Mouse (Mus musculus) lung, embryonic 14.5 days (tissue): Measurements from ENCODE around the gene Sept3. TPM values are rescaled to one million over a fixed set of nuclear protein-coding genes. Genes with fewer than 3 reads are reported as not detected.

Experiments
- ATAC-seq: fragments of 200-750 bp; cut with Nextera tagmentation; 2 replicates; pipeline ENCODE4 v1.8.0; 2017; ENCODE audit warnings: mild to moderate bottlenecking, moderate TSS enrichment, moderate library complexity; ENCODE audit not compliant: insufficient read depth
- DNase-seq: peaks from one replicate; pipeline ENCODE4 v3.0.0-alpha.2; 2015
- H3K27ac ChIP-seq: fragments of 300-500 bp; sonication (generic); 2 replicates; pipeline ENCODE4 v1.5.1; 2014; ENCODE audit warnings: low read depth, mild to moderate bottlenecking, moderate library complexity
- H3K27me3 ChIP-seq: fragments of 300-500 bp; sonication (generic); 2 replicates; pipeline ENCODE4 v1.6.1; 2014; ENCODE audit warnings: low read length, control low read depth; ENCODE audit not compliant: insufficient read depth
- H3K36me3 ChIP-seq: fragments of 300-500 bp; sonication (generic); 2 replicates; pipeline ENCODE4 v1.6.1; 2014; ENCODE audit warnings: control low read depth; ENCODE audit not compliant: insufficient read depth
- H3K4me1 ChIP-seq: fragments of 300-500 bp; sonication (generic); 2 replicates; pipeline ENCODE4 v1.6.1; 2014; ENCODE audit warnings: antibody characterized with exemption, control low read depth; ENCODE audit not compliant: insufficient read depth
- H3K4me2 ChIP-seq: fragments of 300-500 bp; sonication (generic); 2 replicates; pipeline ENCODE4 v1.6.1; 2014; ENCODE audit warnings: mild to moderate bottlenecking
- H3K4me3 ChIP-seq: fragments of 300-500 bp; sonication (generic); 2 replicates; pipeline ENCODE4 v1.5.1; 2014; ENCODE audit warnings: low read depth, low read length
- H3K9ac ChIP-seq: fragments of 300-500 bp; sonication (generic); 2 replicates; pipeline ENCODE4 v1.6.1; 2014
- H3K9me3 ChIP-seq: fragments of 300-500 bp; sonication (generic); 2 replicates; pipeline ENCODE4 v1.6.1; 2016; ENCODE audit warnings: low read depth, low read length, control low read depth
- CTCF ChIP-seq: IDR thresholded peaks from 2 replicates; pipeline ENCODE4 v1.5.1; 2016; ENCODE audit warnings: antibody characterized with exemption, low read depth
- WGBS: fragments of 180-500 bp; shearing (Covaris S2); extraction: QIAGEN DNeasy Blood & Tissue Kit; methylation state at CpG from one replicate; pipeline ENCODE4 v1.1.7; 2014; 5-methylcytosine and 5-hydroxymethylcytosine counted together
- polyA plus RNA-seq: library from polyadenylated mRNA; unstranded; fragments of >200 nt; fragmentation: Nextera tagmentation; extraction: Ambion mirVana; gene quantifications from 2 replicates; pipeline ENCODE4 v1.2.1, GENCODE M21; 2014

Gene Sept3
- polyA plus RNA-seq, 1 experiment from 2014 or later, result 8.1 TPM

DNA sequence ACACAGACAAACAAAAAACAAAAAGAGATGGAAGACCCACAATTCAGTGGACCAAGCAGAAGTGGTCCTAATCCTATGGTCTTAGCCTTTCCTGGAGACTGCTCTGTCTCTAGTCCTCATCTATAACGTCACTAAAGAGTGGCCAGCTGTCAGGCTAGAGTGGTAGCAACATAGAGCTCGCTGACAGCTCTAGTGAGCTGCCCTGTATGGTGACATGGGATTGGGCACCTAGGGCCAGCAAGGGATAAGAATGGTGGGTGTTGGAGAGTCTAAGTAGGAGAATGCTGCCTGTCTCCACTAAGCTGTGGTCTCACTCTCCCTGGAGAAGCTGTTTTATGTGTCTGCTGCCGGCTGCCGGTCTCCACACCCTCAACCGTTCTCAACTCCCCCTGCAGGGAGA, 18.2 kb downstream of the Sept3 start:
- H3K4me3 ChIP-seq, result no peak overlapping the region
- ATAC-seq, result no peak
- 0 out of 2 replicates have a peak, but pooled peaks cover 5% of the 10 kb centered on the region for H3K4me1 ChIP-seq
- no peak for TF ChIP-seq CTCF
- no peak overlapping the region for H3K27ac ChIP-seq
- no peaks in the 10 kb centered on the region for H3K27me3 ChIP-seq
- H3K36me3 ChIP-seq, result no peaks in the 10 kb centered on the region
- DNase-seq, result no peak
- H3K4me2 ChIP-seq, result peak overlapping the region; percentile 40
- H3K9ac ChIP-seq, result no peak overlapping the region
- no peaks in the 10 kb centered on the region for H3K9me3 ChIP-seq
- WGBS, result 24% methylated on average over 5 of the region's 5 CpGs

- H3K4me3 ChIP-seq, result no peak overlapping the region
Observed at GRCm38 (mm10) chr15:82293271-82293711, 18.6 kb downstream of the Sept3 start.

GRCm38 (mm10) chr15:82294059-82294458, 19.4 kb downstream of the Sept3 start:
- H3K4me3 ChIP-seq, result no peak overlapping the region
- DNase-seq, result peak; percentile 59
- no peak overlapping the region for H3K9ac ChIP-seq
- H3K4me1 ChIP-seq, result 0 out of 2 replicates have a peak, but pooled peaks cover 5% of the 10 kb centered on the region
- WGBS, result 28% methylated on average over 8 of the region's 8 CpGs
- no peaks in the 10 kb centered on the region for H3K27me3 ChIP-seq
- 0 out of 2 replicates have a peak, but pooled peaks have one; percentile 33 for ATAC-seq
- TF ChIP-seq CTCF, result peak; percentile 74
- H3K4me2 ChIP-seq, result no peak overlapping the region
- H3K36me3 ChIP-seq, result no peaks in the 10 kb centered on the region
- no peaks in the 10 kb centered on the region for H3K9me3 ChIP-seq
- H3K27ac ChIP-seq, result no peak overlapping the region

More at GRCm38 (mm10) chr15:82293271-82293711, 18.6 kb downstream of the Sept3 start:
- DNase-seq (peak; percentile 64), ATAC-seq (peak; percentile 70)
- WGBS, result 6% methylated on average over 7 of the region's 7 CpGs
- H3K27me3 ChIP-seq, result no peaks in the 10 kb centered on the region
- peak overlapping the region; percentile 40 for H3K4me2 ChIP-seq
- H3K9ac ChIP-seq, result no peak overlapping the region
- 0 out of 2 replicates have a peak, but pooled peaks cover 5% of the 10 kb centered on the region for H3K4me1 ChIP-seq
- H3K36me3 ChIP-seq, result no peaks in the 10 kb centered on the region
- H3K9me3 ChIP-seq, result no peaks in the 10 kb centered on the region
- H3K27ac ChIP-seq, result no peak overlapping the region
- TF ChIP-seq CTCF, result no peak; the same call in 1 of the 2 replicates

DNA sequence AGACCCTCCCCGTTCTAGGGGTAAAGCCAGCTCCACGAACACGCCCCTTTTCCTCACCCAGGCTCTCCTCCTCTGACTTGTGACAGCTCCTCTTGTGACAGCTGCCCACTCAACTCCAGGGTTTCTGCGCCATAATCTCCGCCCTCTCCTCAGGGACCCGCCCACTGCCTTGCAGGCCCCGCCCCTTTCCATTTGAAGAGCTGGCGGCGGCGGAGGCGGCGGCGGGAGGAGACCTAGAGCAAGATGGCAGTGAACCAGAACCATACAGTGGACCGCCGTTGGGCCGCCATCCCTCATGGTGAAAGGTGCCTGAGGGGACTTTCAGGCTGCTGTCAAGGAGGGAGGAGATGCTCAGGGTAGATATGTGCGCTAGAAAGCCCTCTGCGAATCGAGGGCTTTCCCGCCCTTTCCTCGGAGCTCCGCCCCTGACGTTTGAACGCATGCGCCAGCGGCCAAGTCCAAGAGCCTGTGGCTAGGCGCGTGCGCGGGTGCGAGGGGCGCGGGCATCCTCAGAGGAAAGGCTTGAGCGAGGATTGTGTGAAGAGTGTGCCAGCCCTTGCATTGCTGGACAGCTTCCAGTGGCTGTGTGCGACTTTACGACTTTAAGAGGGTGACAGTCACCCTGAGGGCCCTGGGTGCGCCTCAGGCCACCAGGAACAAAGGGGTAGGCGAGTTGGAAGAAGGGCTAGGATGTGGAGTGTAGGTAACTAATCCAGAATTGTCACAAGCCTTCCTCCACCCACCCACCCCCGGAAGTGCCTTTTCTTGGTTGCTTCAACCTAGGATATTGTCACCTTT, 24.3 kb downstream of the Sept3 start, which contains the start of gene Wbp2nl:
Gene Wbp2nl (plus strand): TSS at position 191 of the 798 bp plus-strand sequence.
- WGBS, result 52% methylated on average over 39 of the region's 39 CpGs
- Histone ChIP-seq H3K4me1 (no peaks in the 10 kb centered on the region), H3K4me2 (peak within 1 kb of the TSS; percentile 39; the same call in 1 of the 2 replicates), H3K27ac (no peak within 1 kb of the TSS), H3K9me3 (no peaks in the 10 kb centered on the region), H3K27me3 (no peaks in the 10 kb centered on the region), H3K4me3 (0 out of 2 replicates have a peak within 1 kb of the TSS, but pooled peaks have one; percentile 4), H3K9ac (no peak within 1 kb of the TSS), H3K36me3 (no peaks in the 10 kb centered on the region)
- no peak for TF ChIP-seq CTCF
- DNase-seq (peak; percentile 40), ATAC-seq (peak; percentile 38; the same call in 1 of the 2 replicates)

DNA sequence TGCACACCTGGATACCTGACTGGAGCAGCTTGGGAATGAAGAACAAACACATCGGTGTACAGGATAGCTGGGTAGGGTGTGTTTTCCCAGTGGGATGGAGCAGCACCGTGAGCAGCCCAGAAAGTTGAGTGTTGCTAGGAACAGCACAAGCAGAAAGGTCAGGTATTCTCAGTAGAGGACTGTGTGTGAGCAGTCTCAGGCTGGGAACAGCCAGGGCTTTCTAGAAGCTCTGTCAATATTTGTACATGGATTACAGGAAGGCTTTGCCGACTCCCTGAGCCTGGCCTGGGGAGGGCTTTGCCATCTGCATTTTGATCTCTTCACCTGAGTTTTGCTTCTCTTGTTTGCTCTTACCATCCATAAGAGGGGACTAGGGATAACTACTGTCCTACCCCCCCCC, 32.4 kb downstream of the Sept3 start:
- Histone ChIP-seq H3K4me2 (no peak overlapping the region), H3K27me3 (no peaks in the 10 kb centered on the region), H3K27ac (peak overlapping the region; percentile 30; the same call in 1 of the 2 replicates), H3K36me3 (no peaks in the 10 kb centered on the region), H3K9ac (no peak overlapping the region), H3K4me3 (no peak overlapping the region), H3K9me3 (no peaks in the 10 kb centered on the region), H3K4me1 (no peaks in the 10 kb centered on the region)
- no peak for TF ChIP-seq CTCF
- peak; percentile 76; the same call in 1 of the 2 replicates for ATAC-seq
- WGBS, result 62% methylated on average over 3 of the region's 3 CpGs
- peak; percentile 42 for DNase-seq

DNA sequence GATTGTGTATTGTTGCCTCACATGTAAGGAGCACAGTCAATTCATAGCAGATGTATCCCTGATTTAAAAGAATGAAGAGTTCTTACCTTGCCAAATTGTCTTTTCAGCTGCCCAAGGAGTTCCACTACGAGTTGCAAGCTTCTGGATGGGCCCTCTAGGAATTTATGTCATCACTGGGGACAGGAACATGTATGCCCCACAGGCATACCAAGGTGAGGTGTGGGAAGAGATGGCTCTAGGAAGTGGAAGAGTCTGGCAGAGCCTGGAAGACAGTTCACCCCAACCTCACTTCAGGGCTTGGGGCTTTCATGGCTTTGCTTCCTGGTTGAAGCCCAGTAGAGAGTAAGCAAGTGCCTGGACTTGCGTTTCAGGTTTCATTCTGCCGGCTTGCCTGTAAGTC, 33.7 kb downstream of the Sept3 start:
- no peak overlapping the region for H3K4me2 ChIP-seq
- H3K9ac ChIP-seq, result no peak overlapping the region
- DNase-seq, result no peak
- WGBS, result 64% methylated on average over 3 of the region's 3 CpGs
- H3K4me1 ChIP-seq, result no peaks in the 10 kb centered on the region
- H3K9me3 ChIP-seq, result no peaks in the 10 kb centered on the region
- no peak for TF ChIP-seq CTCF
- H3K27me3 ChIP-seq, result no peaks in the 10 kb centered on the region
- H3K36me3 ChIP-seq, result no peaks in the 10 kb centered on the region
- no peak overlapping the region for H3K4me3 ChIP-seq
- no peak for ATAC-seq
- H3K27ac ChIP-seq, result no peak overlapping the region; the same call in 1 of the 2 replicates

DNA sequence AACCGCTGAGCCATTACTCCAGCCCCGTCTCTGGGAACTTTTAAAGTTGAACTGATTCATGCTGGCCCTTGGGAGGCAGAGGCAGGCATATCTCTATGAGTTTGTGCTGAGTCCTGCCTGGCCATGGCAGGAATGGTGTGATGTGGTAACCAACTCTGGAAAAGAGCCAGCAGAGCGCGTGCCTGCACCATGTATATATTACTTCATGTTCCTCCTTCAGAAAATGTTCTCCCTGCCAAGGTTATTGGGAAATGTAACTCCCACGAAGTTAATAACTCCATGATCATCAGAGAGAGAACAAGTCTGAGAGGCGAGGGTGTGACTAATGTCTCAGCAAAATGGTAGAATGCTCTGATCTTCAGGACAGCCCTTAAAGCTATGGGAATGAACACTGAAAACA, 43.1 kb downstream of the Sept3 start:
- no peaks in the 10 kb centered on the region; the same call in 1 of the 2 replicates for H3K4me1 ChIP-seq
- no peaks in the 10 kb centered on the region for H3K9me3 ChIP-seq
- H3K4me2 ChIP-seq, result no peak overlapping the region
- H3K36me3 ChIP-seq, result no peaks in the 10 kb centered on the region
- 74% methylated on average over 6 of the region's 6 CpGs for WGBS
- no peak overlapping the region for H3K27ac ChIP-seq
- H3K27me3 ChIP-seq, result no peaks in the 10 kb centered on the region
- DNase-seq (peak; percentile 46), ATAC-seq (no peak)
- no peak overlapping the region for H3K9ac ChIP-seq
- H3K4me3 ChIP-seq, result no peak overlapping the region
- TF ChIP-seq CTCF, result no peak
